Mouse (Mus musculus) liver, adult 2 months (tissue): ENCODE measurements around the gene Cx3cr1.

ENCODE experiments used
- CTCF ChIP-seq: fragments of 200-500 bp; IDR thresholded peaks from 2 replicates; pipeline ENCODE4 v1.5.1; 2011; ENCODE audit warnings: low read depth, low read length, control low read depth
- POLR2A ChIP-seq: fragments of 200-500 bp; IDR thresholded peaks from 2 replicates; pipeline ENCODE4 v1.6.1; 2011; ENCODE audit warnings: low read length, control low read depth; ENCODE audit not compliant: insufficient read depth; ENCODE audit errors: extremely low read depth

DNA sequence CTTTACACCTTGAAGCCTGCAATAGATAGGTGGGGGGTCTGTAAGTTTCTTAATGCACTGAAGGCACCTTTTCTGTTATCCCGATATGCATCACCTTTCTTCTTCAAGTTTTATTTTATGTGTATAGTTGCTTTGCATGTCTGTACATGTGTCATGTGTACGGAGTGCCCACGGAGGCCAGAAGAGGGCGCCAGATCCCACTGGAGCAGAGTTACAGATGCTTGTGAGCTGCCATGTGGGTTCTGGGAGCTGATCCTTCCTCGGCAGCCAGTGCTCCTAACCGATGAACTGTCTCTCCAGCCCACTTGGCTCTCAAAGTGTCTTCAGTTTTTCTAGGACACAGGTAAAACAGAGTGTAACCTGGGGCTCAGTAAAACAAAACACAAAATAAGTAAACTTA is 11.6 kb upstream of the Cx3cr1 start:
- no peak for TF ChIP-seq POLR2A
- peak; percentile 42 for TF ChIP-seq CTCF
